Mouse (Mus musculus) G1E (cell line): ENCODE results near the gene Rdh19. TPM values are rescaled to one million over a fixed set of nuclear protein-coding genes. Genes with fewer than 3 reads are reported as not detected.
"Not testable (repeated sequence)": the region's sequence is repeated elsewhere in the genome, so short reads cannot be mapped to it uniquely, and the experiment has no call there.

Experiments used
- ATAC-seq: 2 replicates; pipeline ENCODE4 v1.8.0; 2016; ENCODE audit warnings: mild to moderate bottlenecking; ENCODE audit not compliant: insufficient number of reproducible peaks, poor library complexity, low FRiP score, severe bottlenecking; ENCODE audit errors: extremely low read depth
- DNase-seq: peaks from one replicate; pipeline ENCODE4 v3.0.0; 2012; ENCODE audit warnings: low spot score
- H3K27me3 ChIP-seq: 2 replicates; pipeline ENCODE4 v1.6.1; 2012; ENCODE audit warnings: mild to moderate bottlenecking, low read length, inconsistent platforms; ENCODE audit not compliant: insufficient read depth
- H3K36me3 ChIP-seq: replicated peaks from 2 replicates; pipeline ENCODE3; 2012; ENCODE audit warnings: mild to moderate bottlenecking, inconsistent platforms
- H3K4me1 ChIP-seq: 2 replicates; pipeline ENCODE4 v1.6.1; 2012; ENCODE audit warnings: low read depth, low read length, inconsistent platforms, mixed read lengths; ENCODE audit not compliant: insufficient read depth
- H3K4me3 ChIP-seq: 2 replicates; pipeline ENCODE4 v1.5.1; 2012; ENCODE audit warnings: low read depth, mild to moderate bottlenecking, inconsistent platforms, low read length, moderate library complexity, mixed read lengths
- H3K9me3 ChIP-seq: replicated peaks from 2 replicates; pipeline ENCODE4 v1.6.1; 2012; ENCODE audit warnings: inconsistent platforms
- CTCF ChIP-seq: IDR thresholded peaks from 2 replicates; pipeline ENCODE4 v1.5.1; 2012; ENCODE audit warnings: low read depth, low read length, inconsistent platforms, mixed read lengths
- GATA1 ChIP-seq: IDR thresholded peaks from 2 replicates; pipeline ENCODE4 v1.6.1; 2012; ENCODE audit warnings: borderline replicate concordance, low read length, inconsistent platforms, mixed read lengths
- GATA2 ChIP-seq: IDR thresholded peaks from 2 replicates; pipeline ENCODE4 v1.6.1; 2012; ENCODE audit warnings: low read depth, low read length, inconsistent platforms, borderline replicate concordance
- POLR2AphosphoS5 ChIP-seq: IDR thresholded peaks from 2 replicates; pipeline ENCODE4 v1.6.1; 2012; ENCODE audit warnings: low read depth, low read length, inconsistent platforms; ENCODE audit not compliant: insufficient replicate concordance
- TAL1 ChIP-seq: conservative IDR thresholded peaks from 2 replicates; pipeline ENCODE4 v1.6.1; 2012; ENCODE audit warnings: low read depth, low read length, inconsistent platforms, mixed read lengths
- polyA plus RNA-seq: library from polyadenylated mRNA; stranded (reverse); fragments of >175 nt; gene quantifications from 2 replicates; pipeline ENCODE4 v1.2.3, GENCODE M21; 2012
- total RNA-seq, 2 experiments: library from RNA; stranded (forward) in 1 of 2; stranded (reverse) in 1 of 2; fragments of 200-1000 nt in 1 of 2; fragments of >200 nt in 1 of 2; fragmentation: Nextera tagmentation in 1 of 2; gene quantifications; 2 replicates each; pipeline ENCODE4 v1.2.3; 2014 to 2017

The Rdh19 gene
- total and polyA plus RNA-seq, 3 experiments: 0.11 TPM; not detected in 2

- DNase-seq (no peak), ATAC-seq (no peak)
- Histone ChIP-seq H3K4me1 (no peaks in the 10 kb centered on the region), H3K36me3 (no peaks in the 10 kb centered on the region), H3K9me3 (no peaks in the 10 kb centered on the region), H3K27me3 (peaks cover 23% of the 10 kb centered on the region), H3K4me3 (no peak overlapping the region)
- TF ChIP-seq CTCF: no peak
- no peak for TF ChIP-seq GATA2
- no peak for TF ChIP-seq POLR2AphosphoS5
- no peak for TF ChIP-seq TAL1
- TF ChIP-seq GATA1: no peak
These were observed 41.8 kb downstream of the Rdh19 start for GRCm38 (mm10) chr10:127891481-127891880.

GRCm38 (mm10) chr10:127893163-127894022, 43.7 kb downstream of the Rdh19 start:
- H3K27me3 ChIP-seq: peaks cover 31% of the 10 kb centered on the region
- H3K4me3 ChIP-seq: not testable (repeated sequence)

DNA sequence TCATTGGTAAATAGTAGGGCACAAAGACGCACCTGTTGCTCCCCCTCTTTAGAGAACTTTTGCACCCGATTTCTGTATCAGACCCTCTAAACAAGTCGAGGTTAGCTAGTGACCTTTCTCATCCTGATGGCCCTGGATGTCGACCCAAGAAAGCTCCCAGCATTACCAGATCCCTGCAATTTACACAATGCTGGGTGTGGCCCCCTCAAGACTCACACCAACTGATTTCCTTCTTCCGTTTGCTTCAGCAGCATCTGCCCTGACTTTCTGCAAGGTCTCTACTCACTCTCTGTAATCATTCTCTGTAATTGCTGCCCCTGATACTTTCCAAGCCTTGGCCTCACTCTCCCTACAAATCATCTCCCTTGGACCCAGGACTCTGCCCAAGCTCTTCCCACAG, 47.0 kb downstream of the Rdh19 start:
- Histone ChIP-seq H3K27me3 (peaks cover 41% of the 10 kb centered on the region), H3K9me3 (no peaks in the 10 kb centered on the region), H3K4me1 (no peaks in the 10 kb centered on the region), H3K36me3 (no peaks in the 10 kb centered on the region), H3K4me3 (no peak overlapping the region)
- DNase-seq (no peak), ATAC-seq (no peak)
- no peak for TF ChIP-seq POLR2AphosphoS5
- TF ChIP-seq GATA2: no peak
- TF ChIP-seq GATA1: no peak
- TF ChIP-seq CTCF: no peak

More at GRCm38 (mm10) chr10:127893163-127894022, 43.7 kb downstream of the Rdh19 start:
- not testable (repeated sequence) for DNase-seq, H3K4me1 ChIP-seq, H3K36me3 ChIP-seq, ATAC-seq, H3K9me3 ChIP-seq

- H3K36me3 ChIP-seq: no peaks in the 10 kb centered on the region
- H3K4me3 ChIP-seq: no peak overlapping the region
- DNase-seq (no peak), ATAC-seq (no peak)
- H3K27me3 ChIP-seq: peaks cover 43% of the 10 kb centered on the region
- TF ChIP-seq TAL1 (no peak), GATA2 (no peak), GATA1 (no peak), POLR2AphosphoS5 (no peak), CTCF (no peak)
- H3K4me1 ChIP-seq: no peaks in the 10 kb centered on the region
- H3K9me3 ChIP-seq: no peaks in the 10 kb centered on the region
These were observed 47.8 kb downstream of the Rdh19 start for GRCm38 (mm10) chr10:127897506-127897905.

GRCm38 (mm10) chr10:127898218-127898617, 48.5 kb downstream of the Rdh19 start, which contains the start of gene Sdr9c7:
Gene Sdr9c7 (plus strand): TSS chr10:127898518.
- ATAC-seq (no peak), DNase-seq (no peak)
- TF ChIP-seq CTCF (no peak), GATA2 (no peak)
- no peak within 1 kb of the TSS for H3K4me3 ChIP-seq
- peaks cover 41% of the 10 kb centered on the region for H3K27me3 ChIP-seq
- H3K9me3 ChIP-seq: no peaks in the 10 kb centered on the region
- no peaks in the 10 kb centered on the region for H3K36me3 ChIP-seq
- no peaks in the 10 kb centered on the region for H3K4me1 ChIP-seq

DNA sequence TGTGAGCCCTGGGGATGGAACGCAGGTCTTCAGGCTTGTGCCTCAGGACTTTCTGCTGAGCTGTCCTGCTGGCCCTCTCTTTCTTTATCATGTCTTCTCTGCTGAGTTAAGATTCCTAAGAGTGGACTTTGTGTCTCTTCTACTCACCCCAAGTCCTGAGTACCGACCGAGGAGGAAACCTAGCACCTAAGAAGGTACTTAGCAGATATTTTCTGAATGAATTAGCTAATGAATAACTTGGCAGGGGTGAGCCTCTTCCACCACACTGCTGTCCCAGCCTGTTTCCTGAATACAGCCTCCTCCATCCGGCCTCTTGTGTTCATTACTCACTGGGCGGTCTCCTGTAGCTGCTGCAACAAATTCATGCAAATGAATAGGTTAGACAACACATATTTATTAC, 50.1 kb downstream of the Rdh19 start:
- H3K36me3 ChIP-seq: no peaks in the 10 kb centered on the region
- no peak overlapping the region for H3K4me3 ChIP-seq
- H3K4me1 ChIP-seq: no peaks in the 10 kb centered on the region
- TF ChIP-seq GATA2 (no peak), POLR2AphosphoS5 (no peak), GATA1 (no peak), CTCF (no peak), TAL1 (no peak)
- H3K27me3 ChIP-seq: peaks cover 38% of the 10 kb centered on the region
- no peaks in the 10 kb centered on the region for H3K9me3 ChIP-seq
- DNase-seq: no peak
- no peak for ATAC-seq

GRCm38 (mm10) chr10:127901751-127902150, 52.0 kb downstream of the Rdh19 start:
- Histone ChIP-seq H3K36me3 (no peaks in the 10 kb centered on the region), H3K4me3 (no peak overlapping the region), H3K4me1 (no peaks in the 10 kb centered on the region), H3K27me3 (peaks cover 30% of the 10 kb centered on the region), H3K9me3 (no peaks in the 10 kb centered on the region)
- ATAC-seq (no peak), DNase-seq (no peak)
- TF ChIP-seq TAL1 (no peak), CTCF (no peak), GATA1 (no peak), GATA2 (no peak), POLR2AphosphoS5 (no peak)
